Mouse (Mus musculus) thymus, adult 2 months (tissue): ENCODE data around the gene Tpd52l1. TPM values are rescaled to one million over a fixed set of nuclear protein-coding genes. Genes with fewer than 3 reads are reported as not detected.

Experiments used
- DNase-seq: peaks from one replicate; pipeline ENCODE4 v3.0.0; 2021
- H3K27ac ChIP-seq: fragments of 200-500 bp; 2 replicates; pipeline ENCODE4 v1.5.1; 2012; ENCODE audit warnings: low read length, control low read depth; ENCODE audit not compliant: control insufficient read depth, insufficient read depth
- H3K27me3 ChIP-seq: fragments of 200-500 bp; 2 replicates; pipeline ENCODE4 v1.6.1; 2012; ENCODE audit warnings: mild to moderate bottlenecking, low read length, moderate library complexity, mixed read lengths; ENCODE audit not compliant: control insufficient read depth, insufficient read depth
- H3K36me3 ChIP-seq: fragments of 200-500 bp; 2 replicates; pipeline ENCODE4 v1.6.1; 2012; ENCODE audit warnings: mild to moderate bottlenecking, low read length, moderate library complexity; ENCODE audit not compliant: control insufficient read depth, insufficient read depth
- H3K4me1 ChIP-seq: fragments of 200-500 bp; replicated peaks from 2 replicates; pipeline ENCODE4 v1.6.1; 2012; ENCODE audit warnings: low read length; ENCODE audit not compliant: control insufficient read depth, insufficient read depth
- H3K4me3 ChIP-seq: fragments of 200-500 bp; 2 replicates; pipeline ENCODE4 v1.5.1; 2012; ENCODE audit warnings: mild to moderate bottlenecking, low read length, control low read depth, moderate library complexity; ENCODE audit not compliant: control insufficient read depth, insufficient read depth
- CTCF ChIP-seq: fragments of 200-500 bp; IDR thresholded peaks from 2 replicates; pipeline ENCODE4 v1.5.1; 2012; ENCODE audit warnings: mild to moderate bottlenecking, control low read depth, low read length, moderate library complexity, borderline replicate concordance; ENCODE audit not compliant: control insufficient read depth, poor library complexity, insufficient read depth; ENCODE audit errors: extremely low read depth
- POLR2A ChIP-seq: fragments of 200-500 bp; IDR thresholded peaks from 2 replicates; pipeline ENCODE4 v1.6.1; 2012; ENCODE audit warnings: mild to moderate bottlenecking, low read length, control low read depth, moderate library complexity; ENCODE audit not compliant: control insufficient read depth, poor library complexity, insufficient read depth; ENCODE audit errors: extremely low read depth
- WGBS: fragments of 180-500 bp; shearing (Covaris S2); methylation state at CpG from one replicate; pipeline ENCODE4 v1.1.7; 2018; 5-methylcytosine and 5-hydroxymethylcytosine counted together
- polyA plus RNA-seq: library from polyadenylated mRNA; depleted of rRNA; stranded (reverse); fragments of >200 nt; gene quantifications from 2 replicates; pipeline ENCODE4 v1.2.3, GENCODE M21; 2012; rRNA removed

Tpd52l1 gene
- polyA plus RNA-seq, 1 experiment: 1.1 TPM

DNA sequence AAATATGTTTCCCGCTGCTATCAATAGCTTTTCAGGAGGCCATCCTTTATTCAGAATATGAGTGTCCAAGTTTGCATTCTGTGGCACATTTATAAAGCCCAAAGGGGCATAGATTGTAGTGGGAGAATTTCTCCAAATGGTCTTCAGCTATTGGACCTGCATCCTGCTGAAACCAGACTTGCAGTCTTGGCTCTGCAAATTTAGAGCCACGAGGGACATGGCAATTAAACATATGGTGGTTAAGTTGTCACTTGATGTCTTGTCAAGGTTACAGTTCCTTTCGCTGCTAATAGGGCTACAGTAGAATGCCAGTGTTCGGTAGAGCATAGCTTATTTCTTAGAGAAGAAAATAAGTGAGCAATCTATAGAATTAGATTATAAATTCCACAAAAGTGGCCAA is 148.7 kb downstream of the Tpd52l1 start:
- no peaks in the 10 kb centered on the region for H3K36me3 ChIP-seq
- 71% methylated on average over 4 of the region's 4 CpGs for WGBS
- no peaks in the 10 kb centered on the region for H3K4me1 ChIP-seq
- H3K4me3 ChIP-seq: no peak overlapping the region
- no peak overlapping the region for H3K27ac ChIP-seq
- TF ChIP-seq CTCF: no peak
- no peak for TF ChIP-seq POLR2A
- no peaks in the 10 kb centered on the region for H3K27me3 ChIP-seq
- DNase-seq: no peak

DNA sequence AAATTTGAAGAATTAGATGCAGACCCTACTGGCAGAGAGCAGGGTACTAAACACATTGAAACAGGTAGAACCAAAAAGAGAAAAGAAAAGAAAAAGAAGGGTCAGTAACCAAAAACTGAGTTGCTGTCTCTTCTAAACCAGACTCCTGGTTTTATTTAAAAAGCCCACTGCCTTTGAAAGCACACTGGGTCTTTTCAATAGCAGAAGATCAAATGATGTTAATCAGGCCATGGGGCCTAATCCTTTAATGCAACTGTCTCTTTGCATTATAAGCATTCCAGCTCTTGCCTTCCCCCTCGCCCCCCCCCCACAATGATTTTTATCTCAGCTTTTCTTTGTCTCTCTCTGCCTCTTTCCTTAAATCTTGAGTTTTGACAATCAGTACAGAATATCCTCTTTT is 149.3 kb downstream of the Tpd52l1 start:
- TF ChIP-seq CTCF (no peak), POLR2A (no peak)
- DNase-seq: no peak
- Histone ChIP-seq H3K4me3 (no peak overlapping the region), H3K27ac (no peak overlapping the region), H3K27me3 (no peaks in the 10 kb centered on the region), H3K36me3 (no peaks in the 10 kb centered on the region), H3K4me1 (no peaks in the 10 kb centered on the region)
- 47% methylated on average over 1 of the region's 1 CpGs for WGBS

DNA sequence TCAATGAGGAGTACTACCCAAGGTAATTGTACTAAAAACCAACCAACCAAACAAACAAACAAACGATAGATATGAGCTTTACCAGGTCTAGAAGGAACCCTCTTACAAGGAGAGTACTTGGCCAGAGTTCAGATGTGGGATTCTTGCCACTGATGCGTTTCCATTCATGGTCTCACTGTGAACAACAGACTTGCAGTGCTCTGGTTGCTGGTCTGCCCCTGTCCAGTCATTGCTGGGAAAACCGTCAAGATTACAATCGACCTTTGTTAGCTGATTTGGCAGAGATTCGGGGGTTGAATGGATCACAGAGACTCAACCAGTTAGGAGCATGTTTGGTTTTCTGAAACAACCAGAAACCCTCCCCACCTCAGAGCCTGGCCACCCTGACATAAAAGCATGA is 150.1 kb downstream of the Tpd52l1 start:
- 82% methylated on average over 5 of the region's 5 CpGs for WGBS
- Histone ChIP-seq H3K27ac (no peak overlapping the region), H3K4me1 (no peaks in the 10 kb centered on the region), H3K27me3 (no peaks in the 10 kb centered on the region), H3K4me3 (no peak overlapping the region), H3K36me3 (no peaks in the 10 kb centered on the region)
- TF ChIP-seq POLR2A (no peak), CTCF (no peak)
- no peak for DNase-seq

DNA sequence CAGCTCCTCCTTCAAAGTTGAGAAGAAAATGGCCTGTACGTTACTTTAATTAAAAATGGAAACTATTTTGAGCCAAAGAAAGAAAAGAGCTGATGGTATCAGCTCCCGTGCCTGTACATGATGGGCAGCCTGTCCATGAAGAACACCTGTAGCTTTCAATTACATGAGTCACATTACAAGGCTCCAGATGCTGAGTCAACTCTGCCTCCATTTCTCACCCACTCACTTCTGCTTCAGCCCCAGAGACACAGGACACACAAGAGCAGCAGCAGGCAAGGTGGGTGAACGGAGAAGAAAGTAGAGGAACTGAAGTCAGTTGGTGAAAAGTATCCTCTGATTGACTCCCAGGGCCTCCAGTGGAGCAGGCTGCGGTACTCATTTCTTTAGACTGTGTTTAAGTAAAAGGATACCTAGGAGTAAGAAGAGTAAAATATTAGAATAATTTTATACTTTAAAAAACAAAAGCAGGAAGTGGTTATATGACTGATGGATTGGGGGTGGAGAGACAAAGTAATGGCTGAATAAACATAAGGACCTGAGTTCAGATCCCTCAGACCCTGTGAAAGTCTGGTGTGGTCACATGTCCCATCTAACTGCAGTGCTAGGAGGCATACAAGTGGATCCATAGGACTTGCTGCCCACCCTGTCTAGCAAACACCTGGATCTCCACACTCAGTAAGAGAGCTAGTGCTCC is 156.9 kb downstream of the Tpd52l1 start:
- Histone ChIP-seq H3K36me3 (no peaks in the 10 kb centered on the region), H3K27ac (no peak overlapping the region), H3K4me3 (no peak overlapping the region), H3K4me1 (no peaks in the 10 kb centered on the region), H3K27me3 (no peaks in the 10 kb centered on the region)
- 90% methylated on average over 4 of the region's 4 CpGs for WGBS
- TF ChIP-seq POLR2A (no peak), CTCF (no peak)
- no peak for DNase-seq

DNA sequence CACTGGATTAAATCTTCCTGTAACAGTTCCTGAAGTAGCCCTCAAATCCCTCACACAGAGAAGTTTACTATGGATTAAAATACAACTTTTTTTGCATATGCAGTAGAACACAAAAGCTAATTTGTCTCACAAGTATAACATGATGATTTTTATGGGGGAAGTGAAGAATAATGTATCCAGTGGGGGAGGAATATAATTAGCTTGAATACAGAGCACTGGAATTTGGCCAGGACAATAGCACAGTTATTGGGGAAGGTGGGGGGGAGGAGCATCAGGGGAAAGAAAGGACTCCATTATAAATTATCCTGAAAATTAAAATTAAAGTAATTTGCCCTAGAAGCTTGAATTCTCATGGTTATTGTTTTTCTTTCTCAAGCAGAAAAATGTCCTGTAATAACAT is 158.0 kb downstream of the Tpd52l1 start:
- DNase-seq: no peak
- H3K4me1 ChIP-seq: no peaks in the 10 kb centered on the region
- no peaks in the 10 kb centered on the region for H3K36me3 ChIP-seq
- no peak overlapping the region for H3K27ac ChIP-seq
- H3K27me3 ChIP-seq: no peaks in the 10 kb centered on the region
- no peak overlapping the region for H3K4me3 ChIP-seq
- no peak for TF ChIP-seq POLR2A
- no peak for TF ChIP-seq CTCF

Other genes starting within 250 kb of the Tpd52l1 start
- 12.5 and 13.0 TPM in 2 replicates for gene Hddc2, start 132.6 kb downstream of the Tpd52l1 start, polyA plus RNA-seq
- 0.42 and 0.45 TPM in 2 replicates for gene Rnf217, start 163.2 kb upstream of the Tpd52l1 start, polyA plus RNA-seq